8 mouse cellular contexts compared by ENCODE assay signal in the genomic region with DNA sequence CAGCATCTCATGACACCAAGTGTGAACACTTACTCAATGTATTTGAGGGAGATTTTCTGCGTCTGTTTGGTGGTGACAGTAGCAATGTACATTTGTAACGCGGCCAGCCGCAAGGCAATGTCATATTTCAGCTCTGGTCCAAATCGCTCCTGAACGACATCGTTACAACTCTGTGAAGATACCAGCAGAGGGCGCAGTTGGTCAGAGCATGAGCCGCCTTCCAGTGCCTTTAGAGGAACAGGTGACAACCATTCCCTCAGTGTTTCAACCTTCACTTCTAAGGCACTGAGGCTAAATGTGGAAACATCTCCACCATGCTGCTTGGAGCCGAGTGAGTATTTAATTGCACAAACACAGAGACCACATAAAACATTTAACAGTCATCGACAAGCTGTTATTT.
DNase-seq lines count a peak whose midpoint lies in the region; ATAC-seq and TF ChIP-seq lines count a peak whose summit lies in the region.

No protein-coding gene starts in this region.

- TF ChIP-seq CTCF in C2C12 (IDR thresholded peaks at IDR 0.05; ENCODE audit: control insufficient read depth, insufficient read depth, insufficient read length), result peak; percentile 49
- TF ChIP-seq CTCF in lung, embryonic 14.5 days (IDR thresholded peaks at IDR 0.05; ENCODE audit: low read depth), result peak; percentile 75

- no peak overlapping the region for H3K27ac ChIP-seq in lung, embryonic 14.5 days (ENCODE audit: low read depth)

- H3K4me3 ChIP-seq in C2C12 (ENCODE audit: insufficient read depth, poor library complexity, severe bottlenecking), result no peak overlapping the region
- no peak overlapping the region for H3K4me3 ChIP-seq in lung, embryonic 14.5 days (ENCODE audit: low read depth, low read length)

- H3K9ac ChIP-seq in lung, embryonic 14.5 days, result no peak overlapping the region

- H3K4me2 ChIP-seq in lung, embryonic 14.5 days, result no peak overlapping the region

- H3K79me2 ChIP-seq in C2C12 (ENCODE audit: control insufficient read depth, insufficient read depth), result no peaks in the 10 kb centered on the region

- 22% methylated on average over 11 of the region's 11 CpGs for WGBS in lung, embryonic 14.5 days

- intact Hi-C loops in heart, postnatal 14 days (cut with DNase I), result loop anchor here (5.0 kb wide), 1 partner anchor 320 kb away; no protein-coding TSS in a partner anchor

- H3K27me3 ChIP-seq in C2C12 (ENCODE audit: control insufficient read depth, insufficient read depth, insufficient read length), result no peaks in the 10 kb centered on the region
- H3K27me3 ChIP-seq in lung, embryonic 14.5 days (ENCODE audit: insufficient read depth, low read length), result no peaks in the 10 kb centered on the region

- H3K36me3 ChIP-seq in C2C12 (ENCODE audit: control insufficient read depth, insufficient read depth), result no peaks in the 10 kb centered on the region
- H3K36me3 ChIP-seq in lung, embryonic 14.5 days (ENCODE audit: insufficient read depth), result no peaks in the 10 kb centered on the region

- H3K4me1 ChIP-seq in lung, embryonic 14.5 days (ENCODE audit: insufficient read depth), result no peaks in the 10 kb centered on the region

- peak; percentile 44; the same call in 1 of the 2 replicates for ATAC-seq in lung, embryonic 14.5 days (ENCODE audit: insufficient read depth)

- DNase-seq in WW6 (ENCODE audit: low read depth, low spot score), result peak; percentile 5
- DNase-seq in cerebellum, postnatal 36 days, result peak; percentile 39 to 53
- DNase-seq in heart, postnatal 14 days, result peak; percentile 20 to 41
- peak; percentile 29 to 74 for DNase-seq in kidney, postnatal 36 days
- peak; percentile 82 for DNase-seq in lung, embryonic 14.5 days
- DNase-seq in ovary, postnatal 14 days (ENCODE audit: low spot score), result peak; percentile 33
- DNase-seq in thymus, postnatal 36 days, result peak; percentile 39 to 47

- H3ac ChIP-seq in C2C12 (ENCODE audit: control insufficient read depth, insufficient read length, low read depth), result no peak overlapping the region

- H3K79me3 ChIP-seq in C2C12 (ENCODE audit: low read depth), result no peaks in the 10 kb centered on the region

- H3K9me3 ChIP-seq in lung, embryonic 14.5 days (ENCODE audit: low read depth, low read length), result no peaks in the 10 kb centered on the region

TF ChIP-seq in C2C12, 6 proteins besides CTCF, POLR2A, EP300 and RAD21:
- TF ChIP-seq USF1 (IDR thresholded peaks at IDR 0.05; ENCODE audit: low read depth) (no peak), CEBPB (IDR thresholded peaks at IDR 0.05; ENCODE audit: low read depth) (no peak), MYOD1 (IDR thresholded peaks at IDR 0.05; ENCODE audit: control insufficient read depth, insufficient read length, low read depth) (no peak), FOSL1 (IDR thresholded peaks at IDR 0.05; ENCODE audit: insufficient read depth, low read length, poor library complexity, severe bottlenecking) (no peak), MYOG (IDR thresholded peaks at IDR 0.05; ENCODE audit: control insufficient read depth, extremely low read depth, insufficient read length) (no peak), MAX (IDR thresholded peaks at IDR 0.05) (no peak)

Comparison
In these comparisons a context has a peak if more than half of its experiments do, and no peak if none do; other contexts are left out.
1. DNase-seq: peak in every context shown above with its lines; median percentile 82 in lung, embryonic 14.5 days; 52 in kidney, postnatal 36 days; 46 in cerebellum, postnatal 36 days; 43 in thymus, postnatal 36 days; 33 in ovary, postnatal 14 days; 30 in heart, postnatal 14 days; 5 in WW6.